Mouse (Mus musculus) lung, adult 2 months (tissue): ENCODE data around the gene 0610037L13Rik. TPM values are rescaled to one million over a fixed set of nuclear protein-coding genes. Genes with fewer than 3 reads are reported as not detected.
A peak's percentile ranks its signal among the peaks of the same experiment; 100 is the strongest.

Source experiments
- DNase-seq: peaks from one replicate; pipeline ENCODE4 v3.0.0; 2022
- H3K4me1 ChIP-seq: fragments of 200-500 bp; 2 replicates; pipeline ENCODE4 v1.6.1; 2011; ENCODE audit warnings: low read length; ENCODE audit not compliant: control insufficient read depth, insufficient read depth
- H3K4me3 ChIP-seq: fragments of 200-500 bp; replicated peaks from 2 replicates; pipeline ENCODE3; 2011; ENCODE audit warnings: low read depth, mild to moderate bottlenecking, control low read depth, low read length; ENCODE audit errors: extremely low read depth
- CTCF ChIP-seq: fragments of 200-500 bp; IDR thresholded peaks from 2 replicates; pipeline ENCODE4 v1.5.1; 2011; ENCODE audit warnings: mild to moderate bottlenecking, low read length, control low read depth; ENCODE audit not compliant: insufficient read depth
- POLR2A ChIP-seq: fragments of 200-500 bp; IDR thresholded peaks from 2 replicates; pipeline ENCODE4 v1.6.1; 2011; ENCODE audit warnings: low read depth, mild to moderate bottlenecking, control low read depth, low read length, borderline replicate concordance; ENCODE audit errors: extremely low read depth
- WGBS: fragments of 180-500 bp; shearing (Covaris S2); methylation state at CpG from one replicate; pipeline ENCODE4 v1.1.7; 2018; 5-methylcytosine and 5-hydroxymethylcytosine counted together
- polyA plus RNA-seq: library from polyadenylated mRNA; depleted of rRNA; stranded (reverse); fragments of >200 nt; gene quantifications from 2 replicates; pipeline ENCODE4 v1.2.3, GENCODE M21; 2012; rRNA removed

The 0610037L13Rik gene
- 31.5 and 40.9 TPM in 2 replicates for polyA plus RNA-seq

- DNase-seq, result peak; percentile 90
- WGBS, result under 1% methylated on average over 48 of the region's 48 CpGs
- TF ChIP-seq POLR2A, result peak; percentile 83
- no peak for TF ChIP-seq CTCF
- Histone ChIP-seq H3K4me1 (peaks cover 3% of the 10 kb centered on the region), H3K4me3 (peak within 1 kb of the TSS; percentile 85)
Measured at GRCm38 (mm10) chr4:107889731-107890432, at the start of gene 0610037L13Rik. 0610037L13Rik (plus strand) TSS chr4:107889813.

- H3K4me3 ChIP-seq, result no peak overlapping the region
- no peak for TF ChIP-seq POLR2A
- no peak for TF ChIP-seq CTCF
- DNase-seq, result no peak
- WGBS, result 88% methylated on average over 8 of the region's 8 CpGs
- no peaks in the 10 kb centered on the region for H3K4me1 ChIP-seq
Measured at GRCm38 (mm10) chr4:107843687-107844086, 45.9 kb upstream of the 0610037L13Rik start.

GRCm38 (mm10) chr4:107844971-107845370 lies 44.6 kb upstream of the 0610037L13Rik start:
- Histone ChIP-seq H3K4me1 (no peaks in the 10 kb centered on the region), H3K4me3 (no peak overlapping the region)
- 3% methylated on average over 10 of the region's 10 CpGs for WGBS
- TF ChIP-seq CTCF, result peak; percentile 68
- TF ChIP-seq POLR2A, result no peak
- DNase-seq, result peak; percentile 76

GRCm38 (mm10) chr4:107846795-107847194 lies 42.8 kb upstream of the 0610037L13Rik start:
- DNase-seq, result no peak
- TF ChIP-seq POLR2A (no peak), CTCF (no peak)
- 62% methylated on average over 7 of the region's 7 CpGs for WGBS
- no peaks in the 10 kb centered on the region for H3K4me1 ChIP-seq
- H3K4me3 ChIP-seq, result no peak overlapping the region

GRCm38 (mm10) chr4:107848546-107848945 lies 41.1 kb upstream of the 0610037L13Rik start:
- TF ChIP-seq POLR2A, result no peak
- TF ChIP-seq CTCF, result no peak
- DNase-seq, result no peak
- 74% methylated on average over 5 of the region's 5 CpGs for WGBS
- no peak overlapping the region for H3K4me3 ChIP-seq
- no peaks in the 10 kb centered on the region for H3K4me1 ChIP-seq

GRCm38 (mm10) chr4:107849621-107850020 lies 40.0 kb upstream of the 0610037L13Rik start:
- Histone ChIP-seq H3K4me1 (no peaks in the 10 kb centered on the region), H3K4me3 (no peak overlapping the region)
- DNase-seq, result no peak
- TF ChIP-seq POLR2A (no peak), CTCF (no peak)
- WGBS, result 43% methylated on average over 9 of the region's 9 CpGs

GRCm38 (mm10) chr4:107850091-107850490 lies 39.5 kb upstream of the 0610037L13Rik start:
- 89% methylated on average over 8 of the region's 8 CpGs for WGBS
- no peak for DNase-seq
- Histone ChIP-seq H3K4me1 (no peaks in the 10 kb centered on the region), H3K4me3 (no peak overlapping the region)
- TF ChIP-seq POLR2A (no peak), CTCF (no peak)

GRCm38 (mm10) chr4:107853333-107853732 lies 36.3 kb upstream of the 0610037L13Rik start:
- whole genome bisulfite sequencing, result 89% methylated on average over 8 of the region's 8 CpGs
- TF ChIP-seq CTCF, result no peak
- TF ChIP-seq POLR2A, result no peak
- no peaks in the 10 kb centered on the region for H3K4me1 ChIP-seq
- H3K4me3 ChIP-seq, result no peak overlapping the region
- no peak for DNase-seq

GRCm38 (mm10) chr4:107853836-107854235 lies 35.8 kb upstream of the 0610037L13Rik start:
- H3K4me3 ChIP-seq, result no peak overlapping the region
- TF ChIP-seq CTCF, result no peak
- no peak for TF ChIP-seq POLR2A
- no peaks in the 10 kb centered on the region for H3K4me1 ChIP-seq
- no peak for DNase-seq
- WGBS, result 88% methylated on average over 7 of the region's 7 CpGs
